Mouse (Mus musculus): ENCODE measurements around the gene Gpkow. TPM values are rescaled to one million over a fixed set of nuclear protein-coding genes. Genes with fewer than 3 reads are reported as not detected.
A peak's percentile ranks its signal among the peaks of the same experiment; 100 is the strongest.
"Not testable (repeated sequence)": the region's sequence is repeated elsewhere in the genome, so short reads cannot be mapped to it uniquely, and the experiment has no call there.

Gene Gpkow
- polyA plus RNA-seq, 1 experiment from 2014 or later: 28.3 TPM

DNA sequence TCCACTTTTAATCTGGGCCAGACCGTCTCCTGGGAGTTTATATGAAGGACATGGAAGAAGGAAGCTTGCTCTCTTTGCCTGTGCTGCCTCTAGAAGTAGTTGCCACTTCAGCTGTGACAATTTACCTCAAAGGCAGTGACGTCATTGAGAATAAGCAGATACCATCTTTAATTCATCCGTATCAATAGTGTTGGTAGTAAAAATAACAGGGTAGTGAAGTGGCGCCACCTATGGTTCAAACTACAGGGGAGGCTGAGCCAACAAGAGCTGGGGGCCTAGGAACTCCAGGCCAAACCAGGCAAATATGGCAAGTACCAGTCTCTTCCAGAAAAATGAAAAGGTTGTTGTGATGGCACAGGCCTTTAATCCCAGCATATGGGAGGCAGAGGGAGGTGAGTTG, 4.1 kb upstream of the Gpkow start:
- Histone ChIP-seq H3K4me1 (no peaks in the 10 kb centered on the region), H3K27me3 (replicated peaks) (0 out of 2 replicates have a peak, but pooled peaks cover 5% of the 10 kb centered on the region), H3K9me3 (no peaks in the 10 kb centered on the region), H3K27ac (replicated peaks) (no peak overlapping the region), H3K9ac (no peak overlapping the region), H3K36me3 (no peaks in the 10 kb centered on the region), H3K4me2 (no peak overlapping the region), H3K4me3 (no peak overlapping the region)
- no peak for ATAC-seq (ENCODE audit: extremely low read depth, insufficient number of reproducible peaks, low FRiP score, low TSS enrichment)
- WGBS: 31% methylated on average over 4 of the region's 4 CpGs

DNA sequence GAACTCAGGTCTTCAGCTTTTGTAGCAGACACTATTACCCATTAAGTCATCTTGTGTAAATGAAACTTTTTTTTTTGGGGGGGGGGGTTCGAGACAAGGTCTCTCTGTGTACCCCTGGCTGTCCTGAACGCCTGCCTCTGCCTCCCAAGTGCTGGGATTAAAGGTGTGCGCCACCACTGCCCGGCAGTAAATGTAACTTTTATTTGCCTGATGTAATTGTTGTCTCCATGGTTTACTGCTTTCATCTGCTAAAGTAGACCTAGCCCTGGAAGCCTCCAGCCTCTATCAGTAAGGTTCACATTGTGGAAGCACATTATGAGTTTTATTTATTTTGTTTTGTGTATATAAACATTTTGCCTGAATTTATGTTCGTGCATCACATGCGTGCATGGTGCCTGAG, 411 bp upstream of the Gpkow start:
- no peaks in the 10 kb centered on the region for H3K27me3 ChIP-seq (replicated peaks)
- H3K27ac ChIP-seq (replicated peaks): no peak overlapping the region
- no peaks in the 10 kb centered on the region for H3K9me3 ChIP-seq
- H3K9ac ChIP-seq: no peak overlapping the region
- peak overlapping the region; percentile 67 for H3K4me3 ChIP-seq
- H3K4me2 ChIP-seq: peak overlapping the region; percentile 59
- no peaks in the 10 kb centered on the region; the same call in 1 of the 2 replicates for H3K4me1 ChIP-seq
- no peak for ATAC-seq (ENCODE audit: extremely low read depth, insufficient number of reproducible peaks, low FRiP score, low TSS enrichment)
- WGBS: 38% methylated on average over 6 of the region's 6 CpGs
- peaks cover 27% of the 10 kb centered on the region for H3K36me3 ChIP-seq

DNA sequence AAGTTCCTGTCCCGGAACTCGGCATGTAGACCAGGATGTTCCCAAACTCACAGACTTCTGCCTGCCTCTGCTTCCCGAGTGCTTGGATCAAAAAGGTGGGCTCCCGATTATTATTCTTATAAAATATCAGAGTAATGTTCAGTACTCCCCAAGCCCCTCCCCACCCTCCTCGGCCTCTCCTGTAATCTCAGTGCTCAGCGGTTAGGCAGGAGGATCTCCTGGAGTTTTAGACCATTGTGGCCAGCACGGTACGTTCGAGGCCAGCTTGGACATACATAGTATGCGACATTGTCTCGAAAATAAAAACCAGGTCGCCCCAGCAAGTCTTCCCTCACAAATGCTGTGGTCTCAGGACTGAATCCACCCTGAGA, 16.8 kb downstream of the Gpkow start:
- WGBS: 17% methylated on average over 5 of the region's 12 CpGs
- not testable (repeated sequence) for H3K9me3 ChIP-seq; H3K4me1 ChIP-seq; H3K27me3 ChIP-seq (replicated peaks); ATAC-seq (ENCODE audit: extremely low read depth, insufficient number of reproducible peaks, low FRiP score, low TSS enrichment)
- Histone ChIP-seq H3K36me3 (peaks cover 12% of the 10 kb centered on the region), H3K4me2 (peak overlapping the region; percentile 65), H3K4me3 (peak overlapping the region; percentile 46), H3K27ac (replicated peaks) (0 out of 2 replicates have a peak overlapping the region, but pooled peaks have one; percentile 8), H3K9ac (peak overlapping the region; percentile 75)

GRCm38 (mm10) chrX:7714135-7714899, 17.4 kb downstream of the Gpkow start, which contains the start of gene Wdr45:
TSS of gene Wdr45 (plus strand) at chrX:7714333.
- Histone ChIP-seq H3K9ac (peak within 1 kb of the TSS; percentile 75), H3K4me3 (peak within 1 kb of the TSS; percentile 46), H3K4me2 (peak within 1 kb of the TSS; percentile 65), H3K27ac (replicated peaks) (0 out of 2 replicates have a peak within 1 kb of the TSS, but pooled peaks have one; percentile 8)
- H3K9me3 ChIP-seq; H3K4me1 ChIP-seq; H3K36me3 ChIP-seq; H3K27me3 ChIP-seq (replicated peaks): not testable (repeated sequence)
- WGBS: 12% methylated on average over 55 of the region's 60 CpGs
- ATAC-seq (ENCODE audit: extremely low read depth, insufficient number of reproducible peaks, low FRiP score, low TSS enrichment): peak; percentile 90

DNA sequence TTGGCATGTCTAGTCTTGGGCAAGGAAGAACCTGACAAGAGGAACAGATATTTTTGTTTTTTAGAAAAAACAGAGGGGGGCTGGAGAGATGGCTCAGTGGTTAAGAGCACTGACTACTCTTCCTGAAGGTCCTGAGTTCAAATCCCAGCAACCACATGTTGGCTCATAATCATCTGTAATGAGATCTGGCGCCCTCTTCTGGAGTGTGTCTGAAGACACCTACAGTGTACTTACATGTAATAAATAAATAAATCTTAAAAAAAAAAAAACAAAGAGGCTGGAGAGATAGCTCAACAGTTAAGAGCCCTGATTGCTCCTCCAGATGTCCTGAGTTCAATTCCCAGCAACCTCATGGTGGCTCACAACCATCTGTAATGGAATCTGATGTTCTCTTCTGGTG, 19.1 kb downstream of the Gpkow start:
- not testable (repeated sequence) for H3K4me2 ChIP-seq; H3K4me3 ChIP-seq; ATAC-seq (ENCODE audit: extremely low read depth, insufficient number of reproducible peaks, low FRiP score, low TSS enrichment); H3K36me3 ChIP-seq; H3K4me1 ChIP-seq; H3K9ac ChIP-seq; H3K27ac ChIP-seq (replicated peaks); H3K9me3 ChIP-seq; H3K27me3 ChIP-seq (replicated peaks)
- WGBS: 39% methylated on average over 1 of the region's 1 CpGs

DNA sequence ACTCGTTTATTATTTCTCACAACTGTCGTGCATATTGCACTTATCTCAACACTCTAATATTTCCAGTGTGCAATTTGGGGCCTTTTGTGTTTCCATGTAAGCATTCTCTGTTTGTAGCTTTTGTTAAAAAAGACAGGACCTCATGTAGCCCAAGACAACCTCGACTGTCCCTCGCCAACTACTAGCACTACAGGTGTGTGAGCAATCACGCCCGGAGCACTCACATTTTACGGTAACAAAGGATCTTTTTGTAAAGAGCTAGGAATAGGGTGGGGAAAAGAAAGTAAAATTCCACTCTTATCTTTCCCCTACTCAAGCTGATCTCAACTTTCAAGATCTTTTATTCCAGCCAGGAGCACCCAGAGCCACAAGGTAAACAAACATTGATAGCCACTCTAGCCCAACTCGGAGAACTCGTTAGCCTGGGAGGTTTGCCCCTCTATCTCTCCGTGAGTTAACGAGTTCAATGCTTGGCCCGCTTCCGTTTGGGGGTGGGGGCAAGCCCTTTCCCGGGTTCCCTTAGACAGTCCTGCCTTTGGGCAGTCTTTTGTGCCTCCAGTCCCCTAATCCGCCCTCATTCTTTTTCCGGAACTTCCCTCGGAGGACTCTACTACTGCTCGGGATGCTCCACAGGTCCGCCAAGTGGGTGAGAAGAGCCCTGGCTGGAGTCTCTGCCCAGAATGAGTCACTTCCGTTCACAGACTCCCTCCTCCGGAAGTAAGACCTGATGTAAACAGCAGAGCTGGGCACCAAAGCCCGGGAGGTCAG, 24.8 kb downstream of the Gpkow start, which contains the start of gene Gm45208:
TSS of gene Gm45208 (plus strand) at position 732 of the 768 bp plus-strand sequence.
- peak; percentile 84 for ATAC-seq (ENCODE audit: extremely low read depth, insufficient number of reproducible peaks, low FRiP score, low TSS enrichment)

DNA sequence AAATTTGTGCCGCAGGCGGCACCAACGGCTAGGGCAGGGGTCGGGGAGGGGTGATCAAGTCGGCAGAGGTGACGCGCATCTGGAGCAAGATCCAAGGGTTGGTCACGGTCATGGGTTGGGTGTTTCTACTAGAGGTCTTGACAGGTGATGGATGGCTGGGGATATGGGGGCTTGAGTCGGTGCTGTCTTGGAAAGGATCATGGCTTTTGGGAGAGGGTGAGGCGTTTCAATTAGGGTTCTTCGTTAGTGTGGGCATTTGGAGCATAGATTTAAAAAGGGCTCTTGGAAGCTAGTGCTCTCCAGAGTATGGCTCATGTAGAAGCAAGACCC, 25.3 kb downstream of the Gpkow start:
- H3K9me3 ChIP-seq: no peaks in the 10 kb centered on the region
- H3K4me1 ChIP-seq: peaks cover 6% of the 10 kb centered on the region
- 18% methylated on average over 11 of the region's 11 CpGs for WGBS
- H3K27me3 ChIP-seq (replicated peaks): no peaks in the 10 kb centered on the region
- H3K4me3 ChIP-seq: peak overlapping the region; percentile 66
- H3K27ac ChIP-seq (replicated peaks): peak overlapping the region; percentile 94
- ATAC-seq (ENCODE audit: extremely low read depth, insufficient number of reproducible peaks, low FRiP score, low TSS enrichment): 0 out of 2 replicates have a peak, but pooled peaks have one; percentile 9
- peaks cover 29% of the 10 kb centered on the region for H3K36me3 ChIP-seq
- peak overlapping the region; percentile 75 for H3K4me2 ChIP-seq
- H3K9ac ChIP-seq: peak overlapping the region; percentile 82

More for the DNA sequence above, 24.8 kb downstream of the Gpkow start, which contains the start of gene Gm45208:
- Histone ChIP-seq H3K4me2 (peak within 1 kb of the TSS; percentile 75), H3K9ac (peak within 1 kb of the TSS; percentile 82), H3K9me3 (no peaks in the 10 kb centered on the region), H3K4me3 (peak within 1 kb of the TSS; percentile 66), H3K4me1 (peaks cover 6% of the 10 kb centered on the region), H3K27me3 (replicated peaks) (no peaks in the 10 kb centered on the region), H3K36me3 (peaks cover 23% of the 10 kb centered on the region), H3K27ac (replicated peaks) (peak within 1 kb of the TSS; percentile 94)
- WGBS: 15% methylated on average over 22 of the region's 22 CpGs

DNA sequence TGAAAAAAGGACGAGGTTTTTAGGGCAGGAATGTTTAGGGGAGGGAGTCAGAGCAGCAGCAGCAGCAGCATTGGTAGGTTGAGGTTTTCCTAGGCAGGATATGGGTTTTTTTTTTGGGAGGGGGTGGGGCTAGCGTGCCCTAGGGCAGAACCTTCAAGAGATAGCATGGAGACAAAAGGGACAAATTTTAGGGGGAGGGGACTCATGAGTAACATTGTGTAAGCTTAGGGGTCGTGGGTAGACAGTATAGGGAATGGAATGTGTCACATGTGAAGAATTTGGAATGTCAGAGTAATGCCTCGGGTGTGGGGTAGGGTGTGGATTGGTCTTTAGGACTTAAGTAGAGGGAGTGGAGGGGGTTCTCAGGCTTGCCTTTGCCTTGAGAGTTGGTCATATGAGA, 25.8 kb downstream of the Gpkow start:
- peak; percentile 2; the same call in 1 of the 2 replicates for ATAC-seq (ENCODE audit: extremely low read depth, insufficient number of reproducible peaks, low FRiP score, low TSS enrichment)
- 9% methylated on average over 4 of the region's 4 CpGs for WGBS
- H3K36me3 ChIP-seq: peaks cover 30% of the 10 kb centered on the region
- no peaks in the 10 kb centered on the region for H3K27me3 ChIP-seq (replicated peaks)
- peaks cover 6% of the 10 kb centered on the region for H3K4me1 ChIP-seq
- H3K4me3 ChIP-seq: peak overlapping the region; percentile 66
- peak overlapping the region; percentile 82 for H3K9ac ChIP-seq
- peak overlapping the region; percentile 94; the same call in 1 of the 2 replicates for H3K27ac ChIP-seq (replicated peaks)
- peak overlapping the region; percentile 75 for H3K4me2 ChIP-seq
- H3K9me3 ChIP-seq: no peaks in the 10 kb centered on the region

DNA sequence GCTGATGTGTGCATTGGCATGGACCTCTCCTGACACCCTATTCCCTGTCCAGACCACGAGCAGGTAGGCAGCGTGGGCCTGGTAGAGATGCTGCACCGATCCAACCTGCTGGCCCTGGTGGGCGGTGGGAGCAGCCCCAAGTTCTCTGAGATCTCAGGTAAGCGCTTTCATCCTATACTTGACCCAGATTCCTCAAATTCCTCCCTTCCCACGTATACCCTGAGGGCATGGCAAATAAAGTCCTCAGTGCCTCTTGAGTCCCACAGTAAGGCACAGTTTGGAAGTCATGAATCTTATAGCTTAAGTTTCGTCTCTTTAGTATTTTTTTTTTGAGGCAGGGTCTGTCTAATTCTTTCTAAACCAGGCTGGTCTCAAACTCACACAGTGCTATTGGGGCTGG, 27.2 kb downstream of the Gpkow start:
- no peak overlapping the region for H3K4me3 ChIP-seq
- no peak for ATAC-seq (ENCODE audit: extremely low read depth, insufficient number of reproducible peaks, low FRiP score, low TSS enrichment)
- no peak overlapping the region for H3K4me2 ChIP-seq
- 78% methylated on average over 7 of the region's 7 CpGs for WGBS
- no peak overlapping the region for H3K27ac ChIP-seq (replicated peaks)
- H3K9ac ChIP-seq: no peak overlapping the region
- no peaks in the 10 kb centered on the region for H3K27me3 ChIP-seq (replicated peaks)
- peaks cover 30% of the 10 kb centered on the region for H3K36me3 ChIP-seq
- H3K9me3 ChIP-seq: no peaks in the 10 kb centered on the region
- peaks cover 13% of the 10 kb centered on the region for H3K4me1 ChIP-seq

DNA sequence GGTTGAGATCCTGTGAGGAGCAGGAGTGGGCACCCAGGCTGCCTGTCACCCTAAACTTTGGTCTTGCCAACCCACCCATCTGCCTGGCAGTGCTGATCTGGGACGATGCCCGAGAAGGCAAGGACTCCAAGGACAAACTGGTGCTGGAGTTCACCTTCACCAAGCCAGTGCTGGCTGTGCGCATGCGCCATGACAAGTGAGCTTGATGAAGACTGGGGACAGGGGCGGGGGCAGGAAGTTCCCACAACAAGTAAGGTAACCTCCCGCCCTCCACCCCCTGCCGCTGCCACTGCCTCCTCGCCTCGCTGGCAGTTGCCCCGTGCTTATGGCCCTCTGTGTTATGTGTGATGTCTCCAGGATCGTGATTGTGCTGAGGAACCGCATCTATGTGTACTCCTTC, 28.9 kb downstream of the Gpkow start:
- no peaks in the 10 kb centered on the region for H3K27me3 ChIP-seq (replicated peaks)
- no peak overlapping the region for H3K4me2 ChIP-seq
- peaks cover 30% of the 10 kb centered on the region for H3K36me3 ChIP-seq
- no peak for ATAC-seq (ENCODE audit: extremely low read depth, insufficient number of reproducible peaks, low FRiP score, low TSS enrichment)
- no peak overlapping the region for H3K27ac ChIP-seq (replicated peaks)
- H3K4me3 ChIP-seq: no peak overlapping the region
- 85% methylated on average over 12 of the region's 12 CpGs for WGBS
- H3K9me3 ChIP-seq: no peaks in the 10 kb centered on the region
- H3K9ac ChIP-seq: no peak overlapping the region
- H3K4me1 ChIP-seq: peaks cover 15% of the 10 kb centered on the region

DNA sequence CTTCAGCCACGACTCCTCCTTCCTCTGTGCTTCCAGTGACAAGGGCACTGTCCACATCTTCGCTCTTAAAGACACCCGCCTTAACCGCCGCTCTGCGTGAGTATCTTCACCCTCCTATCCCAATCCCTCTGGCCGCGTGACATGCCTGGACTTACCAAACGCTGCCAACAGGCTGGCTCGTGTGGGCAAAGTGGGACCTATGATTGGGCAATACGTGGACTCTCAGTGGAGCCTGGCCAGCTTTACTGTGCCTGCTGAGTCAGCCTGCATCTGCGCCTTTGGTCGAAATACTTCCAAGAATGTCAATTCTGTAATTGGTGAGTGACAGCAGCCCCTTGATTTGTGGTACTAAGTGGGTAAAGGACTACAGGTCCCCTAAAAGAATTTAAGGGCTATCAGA, 30.2 kb downstream of the Gpkow start:
- Histone ChIP-seq H3K4me1 (peaks cover 15% of the 10 kb centered on the region), H3K36me3 (peaks cover 30% of the 10 kb centered on the region), H3K27me3 (replicated peaks) (no peaks in the 10 kb centered on the region), H3K4me2 (no peak overlapping the region), H3K27ac (replicated peaks) (no peak overlapping the region), H3K9me3 (no peaks in the 10 kb centered on the region), H3K9ac (no peak overlapping the region), H3K4me3 (no peak overlapping the region)
- ATAC-seq (ENCODE audit: extremely low read depth, insufficient number of reproducible peaks, low FRiP score, low TSS enrichment): no peak
- WGBS: 86% methylated on average over 13 of the region's 13 CpGs

All from heart, embryonic 13.5 days (tissue).